Mouse (Mus musculus): Measurements from ENCODE around the gene Scyl1.

DNA sequence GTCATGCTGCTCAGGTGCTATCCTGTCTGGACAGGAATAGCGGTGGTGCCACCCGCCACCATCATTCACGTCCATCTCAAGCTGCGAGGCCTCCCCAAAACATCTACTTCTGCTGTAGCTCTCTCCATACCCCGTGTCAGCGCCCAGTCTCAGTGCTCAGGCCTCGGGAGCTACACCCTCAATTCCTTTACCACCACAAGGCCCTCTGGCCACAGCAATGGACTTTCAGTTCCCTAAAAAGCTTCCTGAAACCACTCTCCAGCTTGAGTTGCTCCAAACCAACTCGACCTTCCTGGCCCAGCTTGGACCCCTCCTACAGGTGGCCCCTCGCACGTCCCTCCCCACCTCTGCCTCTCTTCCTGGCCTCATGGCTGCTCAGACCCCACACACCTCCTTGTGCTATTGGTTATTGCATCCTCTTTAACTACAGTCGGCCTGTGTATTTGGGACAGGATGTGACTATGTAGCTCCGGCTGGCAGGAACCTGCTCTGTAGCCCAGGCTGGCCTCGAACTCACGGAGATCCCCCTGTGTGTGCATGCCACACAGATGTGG, 59.2 kb downstream of the Scyl1 start:
- TF ChIP-seq CTCF (IDR thresholded peaks at IDR 0.05; ENCODE audit: low read depth, low read length) (no peak), POLR2A (IDR thresholded peaks at IDR 0.05; ENCODE audit: insufficient read depth, low read length) (no peak)

All from ES-Bruce4 (cell line).